Mouse (Mus musculus) spleen, adult 2 months (tissue): ENCODE data around the gene Sidt2. TPM values are rescaled to one million over a fixed set of nuclear protein-coding genes. Genes with fewer than 3 reads are reported as not detected.

Experiments used
- DNase-seq, 2 experiments: peaks; one replicate each; pipeline versions ENCODE4 v3.0.0 to v3.0.0-alpha.2; 2012 to 2021; ENCODE audit warnings: low spot score in 2 of 2, low read depth in 1 of 2
- H3K27ac ChIP-seq: fragments of 200-500 bp; 2 replicates; pipeline ENCODE4 v1.5.1; 2012; ENCODE audit warnings: low read length, inconsistent platforms; ENCODE audit not compliant: insufficient read depth
- H3K27me3 ChIP-seq: fragments of 200-500 bp; 2 replicates; pipeline ENCODE4 v1.6.1; 2012; ENCODE audit warnings: mild to moderate bottlenecking, moderate library complexity, low read length, inconsistent platforms; ENCODE audit not compliant: control insufficient read depth, insufficient read depth
- H3K36me3 ChIP-seq: fragments of 200-500 bp; 2 replicates; pipeline ENCODE4 v1.6.1; 2012; ENCODE audit warnings: mild to moderate bottlenecking, low read length, inconsistent platforms; ENCODE audit not compliant: control insufficient read depth, insufficient read depth
- H3K4me1 ChIP-seq: fragments of 200-500 bp; 2 replicates; pipeline ENCODE4 v1.6.1; 2011; ENCODE audit warnings: inconsistent platforms; ENCODE audit not compliant: control insufficient read depth, insufficient read depth, insufficient read length
- H3K4me3 ChIP-seq: fragments of 200-500 bp; 2 replicates; pipeline ENCODE4 v1.5.1; 2011; ENCODE audit warnings: mild to moderate bottlenecking, inconsistent platforms; ENCODE audit not compliant: insufficient read depth, insufficient read length; ENCODE audit errors: extremely low read depth
- CTCF ChIP-seq: fragments of 200-500 bp; IDR thresholded peaks from 2 replicates; pipeline ENCODE4 v1.5.1; 2011; ENCODE audit warnings: mild to moderate bottlenecking, inconsistent platforms; ENCODE audit not compliant: insufficient read depth, insufficient read length, insufficient replicate concordance; ENCODE audit errors: extremely low read depth
- POLR2A ChIP-seq: fragments of 200-500 bp; IDR thresholded peaks from 2 replicates; pipeline ENCODE4 v1.6.1; 2011; ENCODE audit warnings: low read depth, low read length, inconsistent platforms
- WGBS: fragments of 180-500 bp; shearing (Covaris S2); methylation state at CpG from one replicate; pipeline ENCODE4 v1.1.7; 2018; 5-methylcytosine and 5-hydroxymethylcytosine counted together
- polyA plus RNA-seq: library from polyadenylated mRNA; depleted of rRNA; stranded (reverse); fragments of >200 nt; gene quantifications from 2 replicates; pipeline ENCODE4 v1.2.3, GENCODE M21; 2012

Sidt2 gene
- polyA plus RNA-seq, 1 experiment: 583 TPM

DNA sequence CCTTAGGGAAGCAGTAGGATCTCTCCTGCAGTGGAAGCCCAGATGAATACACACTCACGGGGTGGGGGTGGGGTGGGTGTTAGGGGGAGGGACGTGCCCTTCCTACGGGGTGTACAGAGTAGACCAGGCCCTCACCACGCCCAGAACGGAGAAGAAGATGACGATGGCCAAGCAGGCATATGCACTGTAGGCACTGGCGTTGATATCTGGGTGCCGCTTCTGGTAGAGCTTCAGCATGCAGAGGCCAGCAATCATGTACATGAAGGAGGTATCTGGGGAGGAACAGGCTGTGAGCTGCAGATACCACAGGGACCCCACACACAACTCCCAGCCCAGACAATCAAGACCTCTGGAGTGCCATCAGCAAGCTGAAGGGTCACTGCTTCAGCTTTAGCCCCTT is 12.1 kb downstream of the Sidt2 start:
- Histone ChIP-seq H3K36me3 (peaks cover 44% of the 10 kb centered on the region), H3K27me3 (no peaks in the 10 kb centered on the region), H3K4me3 (no peak overlapping the region), H3K4me1 (peaks cover 25% of the 10 kb centered on the region), H3K27ac (no peak overlapping the region)
- WGBS: 91% methylated on average over 8 of the region's 8 CpGs
- no peak for TF ChIP-seq POLR2A
- no peak for DNase-seq

- 97% methylated on average over 16 of the region's 16 CpGs for WGBS
- H3K4me1 ChIP-seq: peaks cover 25% of the 10 kb centered on the region
- no peak overlapping the region for H3K4me3 ChIP-seq
- peaks cover 42% of the 10 kb centered on the region for H3K36me3 ChIP-seq
- no peaks in the 10 kb centered on the region for H3K27me3 ChIP-seq
- TF ChIP-seq POLR2A: no peak
- no peak for TF ChIP-seq CTCF
- DNase-seq: no peak
- H3K27ac ChIP-seq: no peak overlapping the region
Observed at GRCm38 (mm10) chr9:45942464-45942863, 12.6 kb downstream of the Sidt2 start.

- TF ChIP-seq CTCF (no peak), POLR2A (no peak)
- DNase-seq: no peak
- H3K27ac ChIP-seq: no peak overlapping the region
- H3K27me3 ChIP-seq: no peaks in the 10 kb centered on the region
- 90% methylated on average over 18 of the region's 18 CpGs for WGBS
- no peak overlapping the region for H3K4me3 ChIP-seq
- peaks cover 42% of the 10 kb centered on the region for H3K36me3 ChIP-seq
- H3K4me1 ChIP-seq: peaks cover 25% of the 10 kb centered on the region
Observed at GRCm38 (mm10) chr9:45941329-45941888, 13.6 kb downstream of the Sidt2 start.

- 88% methylated on average over 6 of the region's 6 CpGs for WGBS
- TF ChIP-seq POLR2A: no peak
- no peak for TF ChIP-seq CTCF
- Histone ChIP-seq H3K36me3 (peaks cover 42% of the 10 kb centered on the region), H3K4me1 (peaks cover 11% of the 10 kb centered on the region; the same call in 1 of the 2 replicates), H3K4me3 (no peak overlapping the region), H3K27me3 (no peaks in the 10 kb centered on the region), H3K27ac (no peak overlapping the region)
- DNase-seq: no peak
Observed at GRCm38 (mm10) chr9:45939794-45940193, 15.3 kb downstream of the Sidt2 start.

- DNase-seq: no peak
- Histone ChIP-seq H3K4me1 (peaks cover 4% of the 10 kb centered on the region; the same call in 1 of the 2 replicates), H3K27me3 (no peaks in the 10 kb centered on the region), H3K4me3 (no peak overlapping the region), H3K36me3 (peaks cover 42% of the 10 kb centered on the region), H3K27ac (no peak overlapping the region)
- WGBS: 77% methylated on average over 15 of the region's 15 CpGs
- TF ChIP-seq CTCF (no peak), POLR2A (no peak)
Observed at GRCm38 (mm10) chr9:45938952-45939637, 16.0 kb downstream of the Sidt2 start.

GRCm38 (mm10) chr9:45938088-45938487 is 17.0 kb downstream of the Sidt2 start:
- peaks cover 36% of the 10 kb centered on the region for H3K36me3 ChIP-seq
- DNase-seq: no peak
- no peaks in the 10 kb centered on the region for H3K4me1 ChIP-seq
- H3K27me3 ChIP-seq: no peaks in the 10 kb centered on the region
- H3K27ac ChIP-seq: no peak overlapping the region
- 96% methylated on average over 8 of the region's 8 CpGs for WGBS
- TF ChIP-seq POLR2A (no peak), CTCF (no peak)
- no peak overlapping the region for H3K4me3 ChIP-seq

DNA sequence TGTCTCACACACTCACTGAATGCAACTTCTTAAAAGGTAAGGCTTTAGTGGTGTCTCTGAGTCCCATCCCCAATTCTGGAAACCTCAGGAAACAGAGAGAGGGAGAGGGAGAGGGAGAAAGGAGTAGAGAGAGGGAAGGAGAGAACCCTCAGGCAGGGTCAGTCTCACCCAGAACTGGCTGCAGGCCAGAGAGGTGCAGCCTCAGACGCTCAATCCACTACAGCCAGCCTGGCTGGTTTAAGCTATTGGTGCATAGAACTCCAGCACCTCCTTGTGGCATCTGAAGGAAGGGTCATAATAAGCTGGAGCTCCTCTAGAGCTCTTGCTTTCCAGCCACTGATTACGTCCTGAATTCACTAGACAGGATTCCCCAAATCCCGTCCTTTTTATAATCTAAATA is 18.2 kb downstream of the Sidt2 start:
- DNase-seq: peak in 1 of 2 experiments; percentile 47
- peak; percentile 49; the same call in 1 of the 2 replicates for TF ChIP-seq CTCF
- TF ChIP-seq POLR2A: no peak
- H3K36me3 ChIP-seq: peaks cover 25% of the 10 kb centered on the region
- no peak overlapping the region for H3K27ac ChIP-seq
- H3K4me3 ChIP-seq: no peak overlapping the region
- WGBS: 33% methylated on average over 3 of the region's 3 CpGs
- no peaks in the 10 kb centered on the region for H3K4me1 ChIP-seq
- no peaks in the 10 kb centered on the region for H3K27me3 ChIP-seq
